Comparison of ENCODE assay signal across 7 mouse cellular contexts in genomic region chr9:124423552-124424291, GRCm38 (mm10). TPM values are rescaled to one million over a fixed set of nuclear protein-coding genes. Genes with fewer than 3 reads are reported as not detected.
DNase-seq lines count a peak whose midpoint lies in the region; ATAC-seq and TF ChIP-seq lines count a peak whose summit lies in the region.

No protein-coding gene starts in this region.

- H3K27me3 ChIP-seq in intestine, embryonic 16.5 days (replicated peaks; ENCODE audit: control insufficient read depth, insufficient read depth, low read length), result no peaks in the 10 kb centered on the region
- H3K27me3 ChIP-seq in midbrain, embryonic 11.5 days (ENCODE audit: control insufficient read depth, insufficient read depth, low read length), result no peaks in the 10 kb centered on the region
- no peaks in the 10 kb centered on the region for H3K27me3 ChIP-seq in small intestine, adult 2 months (ENCODE audit: control insufficient read depth, insufficient read depth, low read length)

- H3K4me1 ChIP-seq in intestine, embryonic 16.5 days (ENCODE audit: control insufficient read depth, insufficient read depth, low read length), result no peaks in the 10 kb centered on the region
- no peaks in the 10 kb centered on the region for H3K4me1 ChIP-seq in midbrain, embryonic 11.5 days (ENCODE audit: control insufficient read depth, insufficient read depth, low read length)
- H3K4me1 ChIP-seq in small intestine, adult 2 months (ENCODE audit: control insufficient read depth, insufficient read depth, insufficient read length, low read length), result peaks cover 2% of the 10 kb centered on the region; the same call in 1 of the 2 replicates

- H3K9me3 ChIP-seq in intestine, embryonic 16.5 days (ENCODE audit: control insufficient read depth, low read length), result no peaks in the 10 kb centered on the region
- no peaks in the 10 kb centered on the region for H3K9me3 ChIP-seq in midbrain, embryonic 11.5 days (ENCODE audit: control insufficient read depth, low read length)

- H3K36me3 ChIP-seq in intestine, embryonic 16.5 days (ENCODE audit: control insufficient read depth, insufficient read depth, low read length), result no peaks in the 10 kb centered on the region
- H3K36me3 ChIP-seq in midbrain, embryonic 11.5 days (ENCODE audit: control insufficient read depth, insufficient read depth, low read length), result no peaks in the 10 kb centered on the region
- no peaks in the 10 kb centered on the region for H3K36me3 ChIP-seq in small intestine, adult 2 months (ENCODE audit: control insufficient read depth, insufficient read depth, low read length)

- no peak; the same call in none of the 2 replicates for TF ChIP-seq POLR2A in small intestine, adult 2 months (IDR thresholded peaks at IDR 0.05; ENCODE audit: low read depth, low read length)

- WGBS in intestine, embryonic 16.5 days, result under 1% methylated on average over 74 of the region's 74 CpGs
- WGBS in midbrain, embryonic 11.5 days, result under 1% methylated on average over 74 of the region's 74 CpGs
- WGBS in small intestine, adult 2 months, result under 1% methylated on average over 74 of the region's 74 CpGs

- peak overlapping the region; percentile 99 for H3K27ac ChIP-seq in intestine, embryonic 16.5 days (ENCODE audit: low read length)
- peak overlapping the region; percentile 96 for H3K27ac ChIP-seq in midbrain, embryonic 11.5 days (ENCODE audit: low read depth, low read length)
- peak overlapping the region; percentile 99 for H3K27ac ChIP-seq in small intestine, adult 2 months (ENCODE audit: insufficient read depth, low read depth, low read length)

- H3K9ac ChIP-seq in intestine, embryonic 16.5 days (ENCODE audit: low read depth, low read length), result peak overlapping the region; percentile 81
- H3K9ac ChIP-seq in midbrain, embryonic 11.5 days (ENCODE audit: low read length), result peak overlapping the region; percentile 79

- ATAC-seq in intestine, embryonic 16.5 days, result peak; percentile 78
- peak; percentile 73 for ATAC-seq in midbrain, embryonic 11.5 days (ENCODE audit: low FRiP score)

- TF ChIP-seq CTCF in small intestine, adult 2 months (IDR thresholded peaks at IDR 0.05; ENCODE audit: extremely low read depth, insufficient read length, insufficient replicate concordance, low read depth, low read length), result no peak

- H3K4me3 ChIP-seq in intestine, embryonic 16.5 days (ENCODE audit: low read length), result peak overlapping the region; percentile 72
- peak overlapping the region; percentile 68 for H3K4me3 ChIP-seq in midbrain, embryonic 11.5 days (ENCODE audit: low read depth, low read length)
- H3K4me3 ChIP-seq in small intestine, adult 2 months (ENCODE audit: low read depth, low read length), result peak overlapping the region; percentile 72

- H3K4me2 ChIP-seq in intestine, embryonic 16.5 days (ENCODE audit: low read depth, low read length), result peak overlapping the region; percentile 81
- peak overlapping the region; percentile 55 for H3K4me2 ChIP-seq in midbrain, embryonic 11.5 days

- intact Hi-C loops in left cerebral cortex, postnatal 36 days (cut with DNase I), result no loop called here

- peak; percentile 97 for DNase-seq in adrenal gland, adult 2 months
- peak; percentile 94 for DNase-seq in embryo, embryonic 11.5 days (ENCODE audit: low read depth, low spot score)
- DNase-seq in gastrocnemius, postnatal 4 days (ENCODE audit: low spot score in 2 of 2), result peak; percentile 92 to 99
- peak; percentile 98 to 100 for DNase-seq in left cerebral cortex, postnatal 36 days (ENCODE audit: low spot score in 2 of 2)
- peak; percentile 99 for DNase-seq in midbrain, embryonic 11.5 days (ENCODE audit: low spot score, missing footprints)

RNA-seq across cellular contexts. Expression of gene Ppp2r3d, which starts 53.0 kb away (rescaled TPM):
- total RNA-seq in adrenal gland, adult 2 months (2021), result 100 to 1,000 TPM in 1 of 2 experiments, 10 to 100 TPM in 1; 87.3 to 104 TPM
- 489 and 516 TPM in 2 replicates for polyA plus RNA-seq in adrenal gland, adult 2 months (2012; rRNA removed)
- total RNA-seq in gastrocnemius, postnatal 4 days (2021), result 100 to 1,000 TPM; 139 to 147 TPM
- polyA plus RNA-seq in intestine, embryonic 16.5 days (2015; fragmentation: Nextera tagmentation; extraction: Ambion mirVana), result 138 and 143 TPM in 2 replicates
- 100 to 1,000 TPM in 1 of 2 experiments, 10 to 100 TPM in 1; 96.5 to 106 TPM for total RNA-seq in left cerebral cortex, postnatal 36 days (2021)
- polyA plus RNA-seq in midbrain, embryonic 11.5 days (2014; fragmentation: Nextera tagmentation; extraction: Ambion mirVana), result 84.3 and 113 TPM in 2 replicates
- 178 and 342 TPM in 2 replicates for polyA plus RNA-seq in small intestine, adult 2 months (2012; rRNA removed)

Comparison
In these comparisons a context has a peak if more than half of its experiments do, and no peak if none do; other contexts are left out.
1. Peak in every context shown above with its lines: DNase-seq, ATAC-seq, H3K4me3 ChIP-seq and H3K27ac ChIP-seq.